Mouse (Mus musculus) lung, embryonic 14.5 days (tissue): ENCODE measurements around the gene Rarb. TPM values are rescaled to one million over a fixed set of nuclear protein-coding genes. Genes with fewer than 3 reads are reported as not detected.

ENCODE experiments used
- ATAC-seq: fragments of 200-750 bp; cut with Nextera tagmentation; 2 replicates; pipeline ENCODE4 v1.8.0; 2017; ENCODE audit warnings: mild to moderate bottlenecking, moderate TSS enrichment, moderate library complexity; ENCODE audit not compliant: insufficient read depth
- DNase-seq: peaks from one replicate; pipeline ENCODE4 v3.0.0-alpha.2; 2015
- H3K27ac ChIP-seq: fragments of 300-500 bp; sonication (generic); 2 replicates; pipeline ENCODE4 v1.5.1; 2014; ENCODE audit warnings: low read depth, mild to moderate bottlenecking, moderate library complexity
- H3K27me3 ChIP-seq: fragments of 300-500 bp; sonication (generic); 2 replicates; pipeline ENCODE4 v1.6.1; 2014; ENCODE audit warnings: low read length, control low read depth; ENCODE audit not compliant: insufficient read depth
- H3K36me3 ChIP-seq: fragments of 300-500 bp; sonication (generic); 2 replicates; pipeline ENCODE4 v1.6.1; 2014; ENCODE audit warnings: control low read depth; ENCODE audit not compliant: insufficient read depth
- H3K4me1 ChIP-seq: fragments of 300-500 bp; sonication (generic); 2 replicates; pipeline ENCODE4 v1.6.1; 2014; ENCODE audit warnings: antibody characterized with exemption, control low read depth; ENCODE audit not compliant: insufficient read depth
- H3K4me2 ChIP-seq: fragments of 300-500 bp; sonication (generic); 2 replicates; pipeline ENCODE4 v1.6.1; 2014; ENCODE audit warnings: mild to moderate bottlenecking
- H3K4me3 ChIP-seq: fragments of 300-500 bp; sonication (generic); 2 replicates; pipeline ENCODE4 v1.5.1; 2014; ENCODE audit warnings: low read depth, low read length
- H3K9ac ChIP-seq: fragments of 300-500 bp; sonication (generic); 2 replicates; pipeline ENCODE4 v1.6.1; 2014
- H3K9me3 ChIP-seq: fragments of 300-500 bp; sonication (generic); 2 replicates; pipeline ENCODE4 v1.6.1; 2016; ENCODE audit warnings: low read depth, low read length, control low read depth
- CTCF ChIP-seq: IDR thresholded peaks from 2 replicates; pipeline ENCODE4 v1.5.1; 2016; ENCODE audit warnings: antibody characterized with exemption, low read depth
- WGBS: fragments of 180-500 bp; shearing (Covaris S2); extraction: QIAGEN DNeasy Blood & Tissue Kit; methylation state at CpG from one replicate; pipeline ENCODE4 v1.1.7; 2014; 5-methylcytosine and 5-hydroxymethylcytosine counted together
- polyA plus RNA-seq: library from polyadenylated mRNA; unstranded; fragments of >200 nt; fragmentation: Nextera tagmentation; extraction: Ambion mirVana; gene quantifications from 2 replicates; pipeline ENCODE4 v1.2.1, GENCODE M21; 2014

Rarb gene
- polyA plus RNA-seq, 1 experiment from 2014 or later: 17.3 TPM

- DNase-seq (peak; percentile 61), ATAC-seq (peak; percentile 65)
- H3K27ac ChIP-seq: peak overlapping the region; percentile 59
- 8% methylated on average over 9 of the region's 9 CpGs for WGBS
- no peak for TF ChIP-seq CTCF
- no peaks in the 10 kb centered on the region for H3K9me3 ChIP-seq
- no peaks in the 10 kb centered on the region for H3K36me3 ChIP-seq
- H3K27me3 ChIP-seq: no peaks in the 10 kb centered on the region
- H3K4me2 ChIP-seq: peak overlapping the region; percentile 35; the same call in 1 of the 2 replicates
- H3K9ac ChIP-seq: no peak overlapping the region
- no peak overlapping the region for H3K4me3 ChIP-seq
- peaks cover 33% of the 10 kb centered on the region for H3K4me1 ChIP-seq
Measured at GRCm38 (mm10) chr14:16733595-16734298, 85.2 kb downstream of the Rarb start.

- ATAC-seq (no peak), DNase-seq (peak; percentile 51)
- H3K9ac ChIP-seq: no peak overlapping the region
- no peaks in the 10 kb centered on the region for H3K27me3 ChIP-seq
- TF ChIP-seq CTCF: no peak
- 42% methylated on average over 2 of the region's 2 CpGs for WGBS
- peaks cover 27% of the 10 kb centered on the region for H3K4me1 ChIP-seq
- H3K4me3 ChIP-seq: no peak overlapping the region
- H3K9me3 ChIP-seq: no peaks in the 10 kb centered on the region
- no peak overlapping the region for H3K4me2 ChIP-seq
- no peak overlapping the region for H3K27ac ChIP-seq
- H3K36me3 ChIP-seq: no peaks in the 10 kb centered on the region
Measured at GRCm38 (mm10) chr14:16732054-16732453, 86.9 kb downstream of the Rarb start.

GRCm38 (mm10) chr14:16728175-16728838, 90.6 kb downstream of the Rarb start:
- H3K4me3 ChIP-seq: no peak overlapping the region
- no peak for TF ChIP-seq CTCF
- H3K9ac ChIP-seq: no peak overlapping the region
- H3K9me3 ChIP-seq: no peaks in the 10 kb centered on the region
- 84% methylated on average over 2 of the region's 2 CpGs for WGBS
- H3K27me3 ChIP-seq: no peaks in the 10 kb centered on the region
- no peak overlapping the region for H3K4me2 ChIP-seq
- H3K27ac ChIP-seq: no peak overlapping the region
- H3K36me3 ChIP-seq: no peaks in the 10 kb centered on the region
- DNase-seq (peak; percentile 67), ATAC-seq (peak; percentile 85)
- no peaks in the 10 kb centered on the region; the same call in 1 of the 2 replicates for H3K4me1 ChIP-seq

GRCm38 (mm10) chr14:16723991-16724390, 95.0 kb downstream of the Rarb start:
- no peak overlapping the region for H3K9ac ChIP-seq
- no peaks in the 10 kb centered on the region for H3K9me3 ChIP-seq
- DNase-seq: no peak
- no peaks in the 10 kb centered on the region for H3K36me3 ChIP-seq
- no peak overlapping the region for H3K27ac ChIP-seq
- H3K4me1 ChIP-seq: no peaks in the 10 kb centered on the region; the same call in 1 of the 2 replicates
- no peak for TF ChIP-seq CTCF
- WGBS: 89% methylated on average over 15 of the region's 15 CpGs
- no peaks in the 10 kb centered on the region for H3K27me3 ChIP-seq
- ATAC-seq: no peak
- H3K4me3 ChIP-seq: no peak overlapping the region
- no peak overlapping the region for H3K4me2 ChIP-seq

GRCm38 (mm10) chr14:16717821-16718220, 101.1 kb downstream of the Rarb start:
- TF ChIP-seq CTCF: no peak
- ATAC-seq: no peak
- no peak overlapping the region for H3K27ac ChIP-seq
- no peaks in the 10 kb centered on the region for H3K9me3 ChIP-seq
- 61% methylated on average over 3 of the region's 3 CpGs for WGBS
- no peak overlapping the region for H3K9ac ChIP-seq
- no peaks in the 10 kb centered on the region for H3K4me1 ChIP-seq
- DNase-seq: no peak
- H3K4me2 ChIP-seq: no peak overlapping the region
- H3K4me3 ChIP-seq: no peak overlapping the region
- no peaks in the 10 kb centered on the region for H3K27me3 ChIP-seq
- H3K36me3 ChIP-seq: no peaks in the 10 kb centered on the region

- Histone ChIP-seq H3K27ac (no peak overlapping the region), H3K4me1 (no peaks in the 10 kb centered on the region), H3K4me2 (no peak overlapping the region), H3K27me3 (no peaks in the 10 kb centered on the region), H3K36me3 (no peaks in the 10 kb centered on the region), H3K4me3 (no peak overlapping the region), H3K9ac (no peak overlapping the region), H3K9me3 (no peaks in the 10 kb centered on the region)
- DNase-seq: no peak
- ATAC-seq: no peak
- TF ChIP-seq CTCF: no peak
- WGBS: 26% methylated on average over 9 of the region's 9 CpGs
Measured at GRCm38 (mm10) chr14:16714344-16714955, 104.5 kb downstream of the Rarb start.

GRCm38 (mm10) chr14:16713773-16714172, 105.2 kb downstream of the Rarb start:
- Histone ChIP-seq H3K27ac (no peak overlapping the region), H3K4me1 (no peaks in the 10 kb centered on the region), H3K27me3 (no peaks in the 10 kb centered on the region), H3K9ac (no peak overlapping the region), H3K36me3 (no peaks in the 10 kb centered on the region), H3K9me3 (no peaks in the 10 kb centered on the region), H3K4me2 (no peak overlapping the region), H3K4me3 (no peak overlapping the region)
- no peak for TF ChIP-seq CTCF
- ATAC-seq (no peak), DNase-seq (no peak)
- 59% methylated on average over 2 of the region's 2 CpGs for WGBS
